In the genomic region with DNA sequence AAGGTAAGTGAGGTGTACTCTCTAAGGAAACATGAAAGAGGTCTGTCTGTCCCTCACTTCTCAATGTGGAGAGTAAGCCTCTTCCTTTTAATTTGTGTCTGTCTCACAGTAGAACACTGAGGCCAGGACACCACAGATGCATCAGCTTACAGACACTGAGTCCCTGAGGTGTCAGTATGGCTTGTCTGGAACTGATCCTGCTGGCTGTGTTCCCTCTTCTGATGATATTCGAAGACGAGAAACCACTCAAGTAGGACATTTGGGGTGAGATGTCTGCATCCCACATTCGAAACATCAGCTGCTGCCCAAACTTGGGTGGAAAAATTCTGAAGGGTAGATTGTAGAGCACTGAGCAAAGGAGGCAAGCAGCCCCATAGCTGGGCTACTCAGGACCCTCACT, we compare ENCODE assay signal across 21 mouse cellular contexts.
DNase-seq lines count a peak whose midpoint lies in the region; ATAC-seq and TF ChIP-seq lines count a peak whose summit lies in the region.
"Had no signal": no experiment of that assay in that cellular context is flagged by ENCODE, and none has a peak within 500 bp of the region (broad histone marks: within the 10 kb centered on the region; RNA-seq: fewer than 3 reads in every experiment).

No protein-coding gene starts in this region.

- H3K36me3 ChIP-seq in lung, embryonic 14.5 days (ENCODE audit: insufficient read depth): no peaks in the 10 kb centered on the region
- H3K36me3 ChIP-seq in hindbrain, embryonic 12.5 days: no peaks in the 10 kb centered on the region
- H3K36me3 ChIP-seq: embryonic facial prominence, embryonic 15.5 days; forebrain, embryonic 10.5 days; heart, embryonic 13.5 days; intestine, embryonic 15.5 days had no signal

- no peak for TF ChIP-seq CTCF in lung, embryonic 14.5 days (IDR thresholded peaks at IDR 0.05; ENCODE audit: low read depth)

- ATAC-seq in lung, embryonic 14.5 days (ENCODE audit: insufficient read depth): no peak
- ATAC-seq in inflammation-experienced regulatory T-cells, adult 6 months: no peak
- no peak for ATAC-seq in hindbrain, embryonic 12.5 days (ENCODE audit: low FRiP score)
- ATAC-seq: forebrain, embryonic 14.5 days; hindbrain, postnatal 0 days; intestine, embryonic 15.5 days had no signal

- H3K4me1 ChIP-seq in lung, embryonic 14.5 days (ENCODE audit: insufficient read depth): no peaks in the 10 kb centered on the region
- no peaks in the 10 kb centered on the region for H3K4me1 ChIP-seq in hindbrain, embryonic 12.5 days
- H3K4me1 ChIP-seq: embryonic facial prominence, embryonic 15.5 days; forebrain, embryonic 10.5 days; heart, embryonic 13.5 days; hindbrain, embryonic 13.5 days; intestine, embryonic 15.5 days had no signal

- H3K4me2 ChIP-seq in lung, embryonic 14.5 days: no peak overlapping the region
- H3K4me2 ChIP-seq in hindbrain, embryonic 12.5 days (replicated peaks): no peak overlapping the region
- H3K4me2 ChIP-seq: embryonic facial prominence, embryonic 15.5 days; heart, embryonic 13.5 days; hindbrain, embryonic 13.5 days; intestine, embryonic 15.5 days had no signal

- WGBS in lung, embryonic 14.5 days: 77% methylated on average over 3 of the region's 3 CpGs
- 85% methylated on average over 3 of the region's 3 CpGs for WGBS in hindbrain, embryonic 12.5 days

- no peaks in the 10 kb centered on the region for H3K27me3 ChIP-seq in lung, embryonic 14.5 days (ENCODE audit: insufficient read depth, low read length)
- H3K27me3 ChIP-seq in hindbrain, embryonic 12.5 days: no peaks in the 10 kb centered on the region
- H3K27me3 ChIP-seq: embryonic facial prominence, embryonic 15.5 days; heart, embryonic 13.5 days; hindbrain, embryonic 13.5 days; intestine, embryonic 15.5 days had no signal

- peak; percentile 0 for DNase-seq in lung, embryonic 14.5 days
- DNase-seq in lung, postnatal 25 days (ENCODE audit: low spot score): no peak
- peak; percentile 55 for DNase-seq in cerebellum, adult 8-10 months
- DNase-seq in cerebellum, postnatal 14 days: peak; percentile 63 to 68
- no peak for DNase-seq in gastrocnemius, adult 18-20 months (ENCODE audit: low spot score)
- DNase-seq: adrenal gland, adult 2 months; adrenal gland, postnatal 25 days; embryo, embryonic 11 days; gastrocnemius, postnatal 10 days; heart, postnatal 36 days; kidney, adult 18-20 months had no signal

- H3K27ac ChIP-seq in lung, embryonic 14.5 days (ENCODE audit: low read depth): no peak overlapping the region
- no peak overlapping the region for H3K27ac ChIP-seq in hindbrain, embryonic 12.5 days
- H3K27ac ChIP-seq: embryonic facial prominence, embryonic 15.5 days; forebrain, embryonic 10.5 days; heart, embryonic 13.5 days; hindbrain, embryonic 13.5 days; hindbrain, postnatal 0 days; intestine, embryonic 15.5 days had no signal

- H3K9me3 ChIP-seq in lung, embryonic 14.5 days (ENCODE audit: low read depth, low read length): no peaks in the 10 kb centered on the region
- H3K9me3 ChIP-seq in hindbrain, embryonic 12.5 days (replicated peaks): no peaks in the 10 kb centered on the region
- H3K9me3 ChIP-seq: embryonic facial prominence, embryonic 15.5 days; forebrain, embryonic 10.5 days; heart, embryonic 13.5 days; hindbrain, embryonic 13.5 days; intestine, embryonic 15.5 days had no signal

- no peak overlapping the region for H3K9ac ChIP-seq in lung, embryonic 14.5 days
- H3K9ac ChIP-seq in hindbrain, embryonic 12.5 days: no peak overlapping the region
- H3K9ac ChIP-seq: embryonic facial prominence, embryonic 15.5 days; heart, embryonic 13.5 days; hindbrain, embryonic 13.5 days; intestine, embryonic 15.5 days had no signal

- no peak overlapping the region for H3K4me3 ChIP-seq in lung, embryonic 14.5 days (ENCODE audit: low read depth, low read length)
- no peak overlapping the region for H3K4me3 ChIP-seq in hindbrain, embryonic 12.5 days
- H3K4me3 ChIP-seq: embryonic facial prominence, embryonic 15.5 days; erythroblast, embryonic 14.5 days; forebrain, embryonic 10.5 days; heart, embryonic 13.5 days; hindbrain, embryonic 13.5 days; intestine, embryonic 15.5 days had no signal

Comparison
In these comparisons a context has a peak if more than half of its experiments do, and no peak if none do; other contexts are left out.
1. DNase-seq: peak in lung, embryonic 14.5 days (single experiment), cerebellum, adult 8-10 months (single experiment) and cerebellum, postnatal 14 days (2 of 2); none in lung, postnatal 25 days (single experiment) and gastrocnemius, adult 18-20 months (single experiment).